8 mouse cellular contexts compared by ENCODE assay signal in the genomic region with DNA sequence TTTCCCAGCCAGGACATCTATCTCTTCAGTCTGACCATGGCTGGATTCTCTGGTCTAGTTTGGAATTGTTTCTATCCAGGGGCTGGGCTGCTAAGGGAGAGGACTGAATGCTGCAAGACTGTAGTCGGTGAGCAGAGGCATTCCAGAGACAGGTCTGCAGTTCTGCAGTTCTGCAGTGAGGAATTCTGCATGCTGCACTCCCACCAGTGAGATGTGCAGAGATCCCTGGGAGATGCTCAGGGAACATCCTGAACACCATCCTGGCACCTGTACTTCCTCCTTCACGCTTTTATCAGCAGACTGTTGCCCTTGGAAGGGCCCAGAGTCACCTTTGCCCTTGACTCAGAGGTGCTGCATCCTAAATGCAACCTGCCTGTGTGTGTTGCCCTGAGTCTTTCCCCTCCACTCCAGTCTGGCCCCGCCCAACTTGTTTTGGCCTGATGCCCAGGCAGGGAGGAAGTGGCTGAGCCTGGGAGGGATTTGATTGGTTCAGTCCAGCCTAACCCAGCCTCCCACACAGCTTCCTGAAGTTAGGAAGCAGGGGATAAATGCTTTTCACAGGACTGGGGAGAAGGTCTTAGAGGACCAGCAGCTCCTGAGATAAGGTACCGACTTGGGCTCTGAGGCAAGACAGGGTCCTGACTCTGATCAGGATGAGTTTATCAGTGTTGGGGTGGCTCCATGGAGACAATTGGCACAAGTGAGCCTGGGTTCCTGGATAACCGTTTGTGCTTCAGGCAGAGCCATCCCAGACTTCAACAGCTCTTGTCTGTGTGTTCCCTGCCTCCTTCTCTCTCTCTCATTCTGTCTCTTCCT. TPM values are rescaled to one million over a fixed set of nuclear protein-coding genes. Genes with fewer than 3 reads are reported as not detected.
DNase-seq lines count a peak whose midpoint lies in the region; ATAC-seq and TF ChIP-seq lines count a peak whose summit lies in the region.
"Not testable (repeated sequence)": the region's sequence is repeated elsewhere in the genome, so short reads cannot be mapped to it uniquely, and the experiment has no call there.

A gene (plus strand): TSS at position 508 of the 816 bp plus-strand sequence.

- not testable (repeated sequence) for H3K9me3 ChIP-seq in E14TG2a.4 (ENCODE audit: low read length); forebrain, embryonic 15.5 days; liver, postnatal 0 days (ENCODE audit: low read length); neural tube, embryonic 13.5 days

- not testable (repeated sequence) for H3K27me3 ChIP-seq in E14TG2a.4 (ENCODE audit: insufficient read depth, low read length); forebrain, embryonic 15.5 days; liver, postnatal 0 days (ENCODE audit: insufficient read depth, low read length); neural tube, embryonic 13.5 days

- H3K36me3 ChIP-seq in E14TG2a.4 (ENCODE audit: insufficient read depth, low read length); forebrain, embryonic 15.5 days; liver, postnatal 0 days (replicated peaks; ENCODE audit: insufficient read depth, low read length); neural tube, embryonic 13.5 days: not testable (repeated sequence)

- TF ChIP-seq EP300 in liver, postnatal 0 days (IDR thresholded peaks at IDR 0.05; ENCODE audit: low read depth) = not testable (repeated sequence)

- peak within 1 kb of the TSS; percentile 60 for H3K9ac ChIP-seq in forebrain, embryonic 15.5 days (replicated peaks)
- H3K9ac ChIP-seq in liver, postnatal 0 days (replicated peaks) = not testable (repeated sequence)
- peak within 1 kb of the TSS; percentile 61 for H3K9ac ChIP-seq in neural tube, embryonic 13.5 days

- not testable (repeated sequence) for H3K27ac ChIP-seq in forebrain, embryonic 15.5 days (replicated peaks); liver, postnatal 0 days (ENCODE audit: low read depth)
- 0 out of 2 replicates have a peak within 1 kb of the TSS, but pooled peaks have one; percentile 10 for H3K27ac ChIP-seq in neural tube, embryonic 13.5 days (replicated peaks)

- H3K4me2 ChIP-seq in forebrain, embryonic 15.5 days (replicated peaks) = peak within 1 kb of the TSS; percentile 69
- H3K4me2 ChIP-seq in liver, postnatal 0 days (ENCODE audit: low read depth, low read length) = peak within 1 kb of the TSS; percentile 54
- peak within 1 kb of the TSS; percentile 54 for H3K4me2 ChIP-seq in neural tube, embryonic 13.5 days

- DNase-seq in heart, postnatal 14 days = peak; percentile 91 to 97
- DNase-seq in layer of hippocampus, adult 11-12 months (ENCODE audit: low spot score) = peak; percentile 78
- DNase-seq in liver, postnatal 0 days = peak; percentile 90
- DNase-seq in telencephalon, adult 2 months (ENCODE audit: low read depth, low spot score) = peak; percentile 19

- H3K4me3 ChIP-seq in E14TG2a.4 (replicated peaks; ENCODE audit: low read length) = peak within 1 kb of the TSS; percentile 81
- peak within 1 kb of the TSS; percentile 49 for H3K4me3 ChIP-seq in forebrain, embryonic 15.5 days
- H3K4me3 ChIP-seq in liver, postnatal 0 days (ENCODE audit: low read depth, low read length) = peak within 1 kb of the TSS; percentile 33
- peak within 1 kb of the TSS; percentile 42 for H3K4me3 ChIP-seq in neural tube, embryonic 13.5 days

- intact Hi-C loops in heart, postnatal 14 days (cut with DNase I) = not testable (repeated sequence)

- TF ChIP-seq CTCF in E14TG2a.4 (conservative IDR thresholded peaks at IDR 0.05; ENCODE audit: low read length); liver, postnatal 0 days (IDR thresholded peaks at IDR 0.05; ENCODE audit: low read depth): not testable (repeated sequence)

- peaks cover 30% of the 10 kb centered on the region for H3K4me1 ChIP-seq in E14TG2a.4 (replicated peaks; ENCODE audit: low read depth, low read length)
- not testable (repeated sequence) for H3K4me1 ChIP-seq in forebrain, embryonic 15.5 days; liver, postnatal 0 days (ENCODE audit: insufficient read depth)
- H3K4me1 ChIP-seq in neural tube, embryonic 13.5 days (replicated peaks) = peaks cover 11% of the 10 kb centered on the region

- ATAC-seq in cerebellum, adult (ENCODE audit: insufficient number of reproducible peaks, low FRiP score, low TSS enrichment) = peak; percentile 79
- ATAC-seq in forebrain, embryonic 15.5 days (replicated peaks) = peak; percentile 95
- ATAC-seq in liver, postnatal 0 days = peak; percentile 96
- ATAC-seq in neural tube, embryonic 13.5 days (ENCODE audit: low read depth) = peak; percentile 91

- 7% methylated on average over 5 of the region's 5 CpGs for WGBS in forebrain, embryonic 15.5 days
- 8% methylated on average over 5 of the region's 5 CpGs for WGBS in liver, postnatal 0 days (ENCODE audit: insufficient replicate concordance)
- WGBS in neural tube, embryonic 13.5 days = 16% methylated on average over 5 of the region's 5 CpGs

RNA-seq across cellular contexts. Expression of the gene that starts here (rescaled TPM):
- polyA plus RNA-seq in forebrain, embryonic 15.5 days (2015; fragmentation: Nextera tagmentation; extraction: Ambion mirVana) = 19.8 and 24.9 TPM in 2 replicates
- total RNA-seq in heart, postnatal 14 days (2021) = 10 to 100 TPM in 1 of 2 experiments, 1 to 10 TPM in 1; 6.5 to 10.7 TPM
- polyA plus RNA-seq in liver, postnatal 0 days (2015; fragmentation: Nextera tagmentation; extraction: Ambion mirVana) = 5.9 and 6.9 TPM in 2 replicates
- 25.2 and 28.4 TPM in 2 replicates for polyA plus RNA-seq in neural tube, embryonic 13.5 days (2015; fragmentation: Nextera tagmentation; extraction: Ambion mirVana)

Comparison
In these comparisons a context has a peak if more than half of its experiments do, and no peak if none do; other contexts are left out.
1. DNase-seq: peak in every context shown above with its lines; median percentile 94 in heart, postnatal 14 days; 90 in liver, postnatal 0 days; 78 in layer of hippocampus, adult 11-12 months; 19 in telencephalon, adult 2 months.